Mouse (Mus musculus) brain, embryonic 14.5 days (tissue): ENCODE measurements at regions not wholly inside any gene's neighbourhood (a gene's known extent, or its start where the extent isn't known, plus 50 kb on each side); places are given as distances from the start of the nearest gene placed in this dataset.

Source experiments
- CTCF ChIP-seq: fragments of 200-500 bp; IDR thresholded peaks from 2 replicates; pipeline ENCODE4 v1.5.1; 2012; ENCODE audit warnings: inconsistent platforms, mild to moderate bottlenecking, moderate library complexity, borderline replicate concordance; ENCODE audit not compliant: insufficient read depth, insufficient read length; ENCODE audit errors: extremely low read depth
- POLR2A ChIP-seq: fragments of 200-500 bp; IDR thresholded peaks from 2 replicates; pipeline ENCODE4 v1.6.1; 2012; ENCODE audit warnings: mild to moderate bottlenecking, inconsistent platforms, borderline replicate concordance; ENCODE audit not compliant: poor library complexity, insufficient read depth, insufficient read length, severe bottlenecking; ENCODE audit errors: extremely low read depth

- no peak for TF ChIP-seq POLR2A
- no peak for TF ChIP-seq CTCF
These were observed 590.9 kb downstream of the Ttll7 start for GRCm38 (mm10) chr3:147442925-147443690.
